Mouse (Mus musculus) thymus, adult 2 months (tissue): ENCODE data around the gene Syt12. TPM values are rescaled to one million over a fixed set of nuclear protein-coding genes. Genes with fewer than 3 reads are reported as not detected.

ENCODE experiments used
- DNase-seq: peaks from one replicate; pipeline ENCODE4 v3.0.0; 2021
- H3K27ac ChIP-seq: fragments of 200-500 bp; 2 replicates; pipeline ENCODE4 v1.5.1; 2012; ENCODE audit warnings: low read length, control low read depth; ENCODE audit not compliant: control insufficient read depth, insufficient read depth
- H3K27me3 ChIP-seq: fragments of 200-500 bp; 2 replicates; pipeline ENCODE4 v1.6.1; 2012; ENCODE audit warnings: mild to moderate bottlenecking, low read length, moderate library complexity, mixed read lengths; ENCODE audit not compliant: control insufficient read depth, insufficient read depth
- H3K36me3 ChIP-seq: fragments of 200-500 bp; 2 replicates; pipeline ENCODE4 v1.6.1; 2012; ENCODE audit warnings: mild to moderate bottlenecking, low read length, moderate library complexity; ENCODE audit not compliant: control insufficient read depth, insufficient read depth
- H3K4me1 ChIP-seq: fragments of 200-500 bp; replicated peaks from 2 replicates; pipeline ENCODE4 v1.6.1; 2012; ENCODE audit warnings: low read length; ENCODE audit not compliant: control insufficient read depth, insufficient read depth
- H3K4me3 ChIP-seq: fragments of 200-500 bp; 2 replicates; pipeline ENCODE4 v1.5.1; 2012; ENCODE audit warnings: mild to moderate bottlenecking, low read length, control low read depth, moderate library complexity; ENCODE audit not compliant: control insufficient read depth, insufficient read depth
- CTCF ChIP-seq: fragments of 200-500 bp; IDR thresholded peaks from 2 replicates; pipeline ENCODE4 v1.5.1; 2012; ENCODE audit warnings: mild to moderate bottlenecking, control low read depth, low read length, moderate library complexity, borderline replicate concordance; ENCODE audit not compliant: control insufficient read depth, poor library complexity, insufficient read depth; ENCODE audit errors: extremely low read depth
- POLR2A ChIP-seq: fragments of 200-500 bp; IDR thresholded peaks from 2 replicates; pipeline ENCODE4 v1.6.1; 2012; ENCODE audit warnings: mild to moderate bottlenecking, low read length, control low read depth, moderate library complexity; ENCODE audit not compliant: control insufficient read depth, poor library complexity, insufficient read depth; ENCODE audit errors: extremely low read depth
- WGBS: fragments of 180-500 bp; shearing (Covaris S2); methylation state at CpG from one replicate; pipeline ENCODE4 v1.1.7; 2018; 5-methylcytosine and 5-hydroxymethylcytosine counted together
- polyA plus RNA-seq: library from polyadenylated mRNA; depleted of rRNA; stranded (reverse); fragments of >200 nt; gene quantifications from 2 replicates; pipeline ENCODE4 v1.2.3, GENCODE M21; 2012

The Syt12 gene
- polyA plus RNA-seq, 1 experiment = 1.6 TPM

DNA sequence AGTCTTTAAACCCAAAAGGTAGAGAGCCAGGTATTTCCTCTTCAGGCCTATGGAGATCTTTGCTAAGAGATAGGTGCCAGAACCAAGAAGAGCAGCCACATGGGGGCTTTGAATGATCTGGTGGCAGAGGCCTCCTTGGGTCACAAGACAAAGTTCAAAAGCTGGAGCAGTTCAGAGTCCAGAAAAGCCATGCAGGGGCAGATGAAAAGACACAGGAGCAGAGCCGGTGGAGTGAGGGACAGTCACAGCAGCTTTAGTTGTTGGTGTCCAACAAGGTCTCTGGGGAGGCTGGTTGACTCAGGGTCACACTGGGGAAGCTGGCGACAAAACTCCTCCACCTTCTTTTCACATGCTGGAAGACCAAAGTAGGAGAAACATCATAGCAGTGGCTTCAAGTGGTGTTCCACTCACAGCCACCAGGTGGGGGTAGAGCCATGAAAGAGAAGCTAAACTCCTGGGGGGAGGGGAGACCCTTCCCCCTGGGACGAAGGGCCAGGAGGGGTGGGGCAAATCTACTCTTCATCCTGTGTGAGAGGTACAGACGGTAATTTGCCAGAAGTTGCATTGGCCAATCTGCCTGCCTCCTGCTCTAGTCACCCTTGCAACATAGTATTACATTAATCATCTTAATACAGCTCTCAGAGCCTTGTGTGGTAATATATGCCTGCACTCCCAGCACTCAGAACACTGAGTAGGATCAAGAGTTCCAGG, 20.2 kb upstream of the Syt12 start:
- 11% methylated on average over 4 of the region's 4 CpGs for WGBS
- no peak overlapping the region for H3K4me3 ChIP-seq
- no peaks in the 10 kb centered on the region for H3K4me1 ChIP-seq
- DNase-seq = peak; percentile 59
- peak; percentile 71; the same call in 1 of the 2 replicates for TF ChIP-seq CTCF
- no peak for TF ChIP-seq POLR2A
- no peaks in the 10 kb centered on the region for H3K36me3 ChIP-seq
- H3K27ac ChIP-seq = no peak overlapping the region
- H3K27me3 ChIP-seq = no peaks in the 10 kb centered on the region

GRCm38 (mm10) chr19:4496535-4497262, 19.5 kb upstream of the Syt12 start:
- Histone ChIP-seq H3K27me3 (no peaks in the 10 kb centered on the region), H3K27ac (no peak overlapping the region), H3K4me1 (no peaks in the 10 kb centered on the region), H3K36me3 (no peaks in the 10 kb centered on the region), H3K4me3 (no peak overlapping the region)
- DNase-seq = no peak
- 93% methylated on average over 3 of the region's 3 CpGs for WGBS
- no peak for TF ChIP-seq POLR2A
- TF ChIP-seq CTCF = no peak

GRCm38 (mm10) chr19:4495814-4496213, 18.6 kb upstream of the Syt12 start:
- no peak overlapping the region for H3K4me3 ChIP-seq
- TF ChIP-seq CTCF = no peak
- TF ChIP-seq POLR2A = no peak
- H3K27ac ChIP-seq = no peak overlapping the region
- H3K27me3 ChIP-seq = no peaks in the 10 kb centered on the region
- WGBS = 94% methylated on average over 5 of the region's 5 CpGs
- no peaks in the 10 kb centered on the region for H3K4me1 ChIP-seq
- H3K36me3 ChIP-seq = no peaks in the 10 kb centered on the region
- DNase-seq = no peak

DNA sequence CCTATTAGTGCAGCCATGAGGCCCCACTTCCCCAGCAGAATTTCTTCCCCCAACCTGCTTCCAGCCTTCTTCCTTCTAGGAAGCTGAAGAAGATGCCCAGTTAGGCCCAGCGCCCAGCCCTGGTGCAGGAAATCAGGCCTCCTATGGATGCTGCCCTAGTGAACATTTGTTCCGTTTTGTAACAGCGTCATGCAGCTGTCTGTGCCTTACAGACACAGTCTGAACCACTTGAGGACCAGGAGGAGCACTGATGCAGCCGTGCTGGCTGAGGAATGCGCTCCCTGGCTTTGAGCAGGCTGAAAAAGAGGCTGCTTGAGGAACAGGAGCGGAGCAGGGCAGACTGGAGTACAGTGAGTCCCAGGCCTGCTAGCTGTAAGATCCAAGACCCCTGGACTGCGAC, 17.5 kb upstream of the Syt12 start:
- Histone ChIP-seq H3K36me3 (no peaks in the 10 kb centered on the region), H3K4me3 (no peak overlapping the region), H3K27ac (no peak overlapping the region), H3K27me3 (no peaks in the 10 kb centered on the region), H3K4me1 (no peaks in the 10 kb centered on the region)
- WGBS = 89% methylated on average over 7 of the region's 7 CpGs
- TF ChIP-seq POLR2A = no peak
- no peak for TF ChIP-seq CTCF
- no peak for DNase-seq

GRCm38 (mm10) chr19:4492526-4493296, 15.5 kb upstream of the Syt12 start:
- Histone ChIP-seq H3K27ac (no peak overlapping the region), H3K27me3 (no peaks in the 10 kb centered on the region), H3K36me3 (no peaks in the 10 kb centered on the region), H3K4me1 (no peaks in the 10 kb centered on the region), H3K4me3 (no peak overlapping the region)
- no peak for DNase-seq
- TF ChIP-seq CTCF (no peak), POLR2A (no peak)
- 82% methylated on average over 9 of the region's 9 CpGs for WGBS

- no peaks in the 10 kb centered on the region for H3K36me3 ChIP-seq
- TF ChIP-seq CTCF = no peak
- TF ChIP-seq POLR2A = no peak
- DNase-seq = no peak
- H3K4me1 ChIP-seq = no peaks in the 10 kb centered on the region
- 89% methylated on average over 10 of the region's 10 CpGs for WGBS
- no peak overlapping the region for H3K4me3 ChIP-seq
- H3K27me3 ChIP-seq = no peaks in the 10 kb centered on the region
- no peak overlapping the region for H3K27ac ChIP-seq
Measured at GRCm38 (mm10) chr19:4491080-4491695, 13.9 kb upstream of the Syt12 start.
